Mouse (Mus musculus) midbrain, embryonic 13.5 days (tissue): Measurements from ENCODE around the gene Foxe1. TPM values are rescaled to one million over a fixed set of nuclear protein-coding genes. Genes with fewer than 3 reads are reported as not detected.

Source experiments
- ATAC-seq: fragments of 200-750 bp; cut with Nextera tagmentation; 2 replicates; pipeline ENCODE4 v1.8.0; 2017; ENCODE audit warnings: mild to moderate bottlenecking, moderate TSS enrichment, moderate library complexity
- H3K27ac ChIP-seq: fragments of 300-500 bp; sonication (generic); 2 replicates; pipeline ENCODE4 v1.5.1; 2015; ENCODE audit warnings: inconsistent platforms, mild to moderate bottlenecking, moderate library complexity
- H3K27me3 ChIP-seq: fragments of 300-500 bp; sonication (generic); 2 replicates; pipeline ENCODE4 v1.6.1; 2015; ENCODE audit warnings: mild to moderate bottlenecking, inconsistent platforms
- H3K36me3 ChIP-seq: fragments of 300-500 bp; sonication (generic); 2 replicates; pipeline ENCODE4 v1.6.1; 2015; ENCODE audit warnings: mild to moderate bottlenecking, inconsistent platforms
- H3K4me1 ChIP-seq: fragments of 300-500 bp; sonication (generic); replicated peaks from 2 replicates; pipeline ENCODE4 v1.6.1; 2015; ENCODE audit warnings: inconsistent platforms
- H3K4me2 ChIP-seq: fragments of 300-500 bp; sonication (generic); replicated peaks from 2 replicates; pipeline ENCODE4 v1.6.1; 2015; ENCODE audit warnings: moderate library complexity, mild to moderate bottlenecking, inconsistent platforms
- H3K4me3 ChIP-seq: fragments of 300-500 bp; sonication (generic); replicated peaks from 2 replicates; pipeline ENCODE4 v1.5.1; 2015; ENCODE audit warnings: mild to moderate bottlenecking, inconsistent platforms
- H3K9ac ChIP-seq: fragments of 300-500 bp; sonication (generic); replicated peaks from 2 replicates; pipeline ENCODE4 v1.6.1; 2015; ENCODE audit warnings: mild to moderate bottlenecking, inconsistent platforms
- H3K9me3 ChIP-seq: fragments of 300-500 bp; sonication (generic); 2 replicates; pipeline ENCODE4 v1.6.1; 2016; ENCODE audit warnings: mild to moderate bottlenecking, inconsistent platforms
- WGBS: fragments of 180-500 bp; shearing (Covaris S2); methylation state at CpG from one replicate; pipeline ENCODE4 v1.1.7; 2015; 5-methylcytosine and 5-hydroxymethylcytosine counted together
- polyA plus RNA-seq: library from polyadenylated mRNA; unstranded; fragments of >200 nt; fragmentation: Nextera tagmentation; extraction: Ambion mirVana; gene quantifications from 2 replicates; pipeline ENCODE4 v1.2.1, GENCODE M21; 2015

Foxe1 gene
- polyA plus RNA-seq = not detected in 2 replicates

DNA sequence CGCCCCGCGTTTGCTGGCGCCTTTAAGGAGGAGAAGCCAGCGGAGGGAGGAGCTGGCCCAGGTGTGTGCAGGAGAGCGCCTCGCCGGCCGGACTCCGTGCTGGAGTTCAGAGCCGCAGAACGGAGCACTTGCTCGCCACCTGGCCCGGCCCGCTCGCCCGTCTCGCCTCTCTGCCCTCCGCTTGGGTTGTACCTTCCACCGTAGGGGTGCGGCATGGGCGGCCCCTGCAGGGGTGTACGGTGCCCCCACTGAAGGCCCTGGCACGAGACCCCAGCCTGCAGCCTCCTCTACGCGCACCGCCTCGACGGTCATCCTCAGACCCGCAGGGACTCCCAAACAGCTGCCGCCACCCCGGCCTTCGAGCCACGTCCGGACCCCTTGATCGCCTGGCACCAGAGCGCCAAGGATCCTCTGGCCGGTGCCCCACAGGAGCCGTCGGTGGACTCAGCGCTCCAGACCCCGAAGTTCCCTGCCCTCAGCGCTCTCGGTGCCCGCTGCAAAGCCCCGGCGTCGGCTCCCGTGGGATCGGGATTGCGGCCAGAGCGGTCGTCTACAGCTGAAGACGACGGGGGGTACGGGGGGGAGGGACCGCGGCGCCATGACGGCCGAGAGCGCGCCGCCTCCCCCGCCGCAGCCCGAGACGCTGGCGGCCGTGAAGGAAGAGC, at the start of gene Foxe1:
Gene Foxe1, plus strand, starts transcription at position 14 of the 665 bp plus-strand sequence.
- H3K9ac ChIP-seq = no peak within 1 kb of the TSS
- no peak within 1 kb of the TSS for H3K27ac ChIP-seq
- WGBS = 2% methylated on average over 60 of the region's 70 CpGs
- H3K4me1 ChIP-seq = peaks cover 26% of the 10 kb centered on the region
- peaks cover 99% of the 10 kb centered on the region for H3K27me3 ChIP-seq
- no peaks in the 10 kb centered on the region for H3K36me3 ChIP-seq
- peak; percentile 59 for ATAC-seq
- no peaks in the 10 kb centered on the region for H3K9me3 ChIP-seq
- peak within 1 kb of the TSS; percentile 52 for H3K4me2 ChIP-seq
- peak within 1 kb of the TSS; percentile 40 for H3K4me3 ChIP-seq

DNA sequence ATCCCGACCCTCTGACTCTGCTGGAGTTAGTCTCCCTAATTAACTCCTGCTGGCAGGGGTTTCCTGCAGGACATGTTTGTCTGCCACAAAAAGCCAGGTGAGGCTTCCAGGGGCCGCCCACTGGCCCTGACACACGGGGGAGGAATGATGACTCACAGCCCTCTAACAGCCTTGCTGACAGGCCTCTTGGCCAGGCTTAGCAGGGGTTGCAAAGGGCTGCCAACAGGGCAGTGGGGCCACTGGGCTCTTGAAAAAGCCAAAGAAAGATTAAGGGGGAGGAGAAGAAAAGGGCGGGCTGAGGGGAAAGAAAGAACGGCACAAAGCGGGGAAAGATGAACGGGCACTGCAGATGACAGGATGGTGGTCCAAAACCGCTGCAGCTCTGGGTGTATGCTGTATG, 39.3 kb upstream of the Foxe1 start:
- no peaks in the 10 kb centered on the region for H3K36me3 ChIP-seq
- H3K27ac ChIP-seq = no peak overlapping the region
- H3K9me3 ChIP-seq = no peaks in the 10 kb centered on the region
- peak overlapping the region; percentile 70; the same call in 1 of the 2 replicates for H3K4me3 ChIP-seq
- peak; percentile 28; the same call in 1 of the 2 replicates for ATAC-seq
- H3K9ac ChIP-seq = peak overlapping the region; percentile 58
- peaks cover 12% of the 10 kb centered on the region; the same call in 1 of the 2 replicates for H3K4me1 ChIP-seq
- peaks cover 18% of the 10 kb centered on the region for H3K27me3 ChIP-seq
- H3K4me2 ChIP-seq = peak overlapping the region; percentile 72
- 7% methylated on average over 8 of the region's 8 CpGs for WGBS

DNA sequence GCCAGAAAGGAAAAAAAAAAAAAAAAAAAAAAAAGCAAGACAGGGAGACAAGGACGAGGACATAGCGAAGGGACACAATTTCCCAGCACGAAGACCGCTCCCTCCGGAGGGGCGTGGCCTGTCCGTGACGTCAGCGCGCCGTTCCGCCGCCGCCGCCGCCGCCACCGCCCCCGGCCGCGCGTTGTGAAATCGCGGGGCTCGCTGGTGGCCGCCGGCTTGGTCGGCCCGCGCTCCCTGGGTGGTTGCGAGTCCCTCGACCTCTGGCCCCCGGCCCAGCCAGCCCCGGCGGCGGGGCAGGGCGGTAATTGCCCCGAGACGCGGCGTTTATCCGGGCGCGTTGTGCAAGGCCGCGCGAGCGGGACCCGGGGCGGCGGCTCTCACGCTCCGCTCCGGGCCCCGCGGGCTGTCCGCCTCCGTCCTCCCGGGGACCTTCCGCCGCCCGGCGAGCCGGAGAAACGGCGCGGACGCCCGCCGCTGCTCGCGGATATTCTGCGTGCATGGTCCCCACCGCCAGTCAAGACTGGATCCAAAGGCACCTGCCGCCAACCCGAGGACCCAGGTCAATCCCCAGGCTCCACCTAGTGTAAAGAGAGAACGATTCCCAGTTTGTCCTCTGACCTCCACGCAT, 38.5 kb upstream of the Foxe1 start:
- Histone ChIP-seq H3K27ac (peak overlapping the region; percentile 86), H3K36me3 (no peaks in the 10 kb centered on the region), H3K4me2 (peak overlapping the region; percentile 72), H3K4me1 (peaks cover 12% of the 10 kb centered on the region; the same call in 1 of the 2 replicates), H3K9me3 (no peaks in the 10 kb centered on the region), H3K4me3 (peak overlapping the region; percentile 70), H3K27me3 (peaks cover 18% of the 10 kb centered on the region), H3K9ac (peak overlapping the region; percentile 91)
- WGBS = 0% methylated on average over 53 of the region's 78 CpGs
- peak; percentile 87 for ATAC-seq

DNA sequence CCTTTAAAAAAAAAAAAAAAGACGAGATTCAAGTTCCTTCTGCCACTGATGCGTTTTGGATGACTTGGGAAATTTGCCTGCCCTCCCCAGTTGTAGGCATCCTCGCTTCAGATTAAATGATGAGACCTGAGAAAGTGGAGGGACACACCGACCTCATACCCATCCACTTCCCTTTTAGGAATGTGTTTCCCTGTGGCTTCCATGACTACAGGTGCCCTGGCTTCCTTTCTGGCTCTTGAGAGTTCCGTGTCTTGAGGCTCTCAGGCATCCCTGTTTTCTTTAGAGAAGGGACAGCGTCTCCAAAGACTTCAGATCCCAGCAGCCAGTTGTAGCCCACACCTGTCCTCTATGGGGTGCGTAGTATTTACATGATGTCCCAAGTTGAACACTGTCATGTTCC, 38.0 kb upstream of the Foxe1 start:
- Histone ChIP-seq H3K4me3 (peak overlapping the region; percentile 70), H3K9me3 (no peaks in the 10 kb centered on the region), H3K4me2 (peak overlapping the region; percentile 72), H3K4me1 (peaks cover 12% of the 10 kb centered on the region; the same call in 1 of the 2 replicates), H3K36me3 (no peaks in the 10 kb centered on the region), H3K27ac (no peak overlapping the region), H3K9ac (peak overlapping the region; percentile 91), H3K27me3 (peaks cover 18% of the 10 kb centered on the region)
- ATAC-seq = no peak
- 19% methylated on average over 7 of the region's 7 CpGs for WGBS

DNA sequence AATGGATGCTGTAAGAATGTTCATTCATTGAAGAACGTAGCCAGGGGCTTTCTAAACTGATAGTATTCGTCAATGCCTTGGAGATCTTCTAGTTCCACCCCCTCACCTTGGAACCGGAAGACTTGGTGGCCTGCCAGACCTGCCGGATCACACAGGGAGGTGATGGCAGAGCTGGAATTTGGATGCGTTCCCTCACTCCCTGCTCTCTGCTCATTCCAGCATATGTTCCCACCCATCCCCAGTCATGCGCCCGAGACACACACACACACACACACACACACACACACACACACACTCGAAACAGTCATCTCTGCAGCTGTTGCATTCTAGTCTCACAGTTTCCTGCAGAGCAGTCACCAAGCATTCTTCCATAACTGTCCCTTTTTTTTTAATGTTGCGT, 36.1 kb upstream of the Foxe1 start:
- Histone ChIP-seq H3K4me1 (peaks cover 12% of the 10 kb centered on the region; the same call in 1 of the 2 replicates), H3K9me3 (no peaks in the 10 kb centered on the region), H3K36me3 (no peaks in the 10 kb centered on the region), H3K27me3 (peaks cover 18% of the 10 kb centered on the region), H3K4me2 (no peak overlapping the region), H3K27ac (no peak overlapping the region), H3K4me3 (no peak overlapping the region), H3K9ac (no peak overlapping the region)
- 72% methylated on average over 9 of the region's 9 CpGs for WGBS
- ATAC-seq = no peak

DNA sequence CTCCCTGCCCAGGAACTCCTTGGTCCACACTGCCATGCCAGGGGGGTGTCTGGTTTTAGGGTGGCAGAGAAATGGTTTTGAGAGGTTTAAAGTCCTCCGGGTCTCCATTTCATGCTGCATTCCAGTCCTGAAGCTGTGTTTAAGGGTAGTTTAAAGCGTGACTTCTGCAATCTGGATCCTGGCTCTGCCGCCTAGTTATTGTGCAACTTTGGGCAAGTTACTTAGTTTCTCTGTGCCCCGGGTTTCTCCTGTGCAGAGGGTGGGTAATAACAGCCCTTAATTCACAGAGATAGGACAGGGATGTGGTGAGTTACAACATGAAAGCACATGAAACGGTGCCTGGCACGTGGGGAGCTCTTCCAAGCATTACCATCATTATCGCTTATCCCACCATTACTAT, 35.5 kb upstream of the Foxe1 start:
- peaks cover 12% of the 10 kb centered on the region; the same call in 1 of the 2 replicates for H3K4me1 ChIP-seq
- whole genome bisulfite sequencing = 89% methylated on average over 7 of the region's 7 CpGs
- peaks cover 21% of the 10 kb centered on the region for H3K27me3 ChIP-seq
- H3K4me3 ChIP-seq = no peak overlapping the region
- ATAC-seq = no peak
- H3K27ac ChIP-seq = no peak overlapping the region
- no peaks in the 10 kb centered on the region for H3K9me3 ChIP-seq
- no peaks in the 10 kb centered on the region for H3K36me3 ChIP-seq
- H3K4me2 ChIP-seq = no peak overlapping the region
- no peak overlapping the region for H3K9ac ChIP-seq

DNA sequence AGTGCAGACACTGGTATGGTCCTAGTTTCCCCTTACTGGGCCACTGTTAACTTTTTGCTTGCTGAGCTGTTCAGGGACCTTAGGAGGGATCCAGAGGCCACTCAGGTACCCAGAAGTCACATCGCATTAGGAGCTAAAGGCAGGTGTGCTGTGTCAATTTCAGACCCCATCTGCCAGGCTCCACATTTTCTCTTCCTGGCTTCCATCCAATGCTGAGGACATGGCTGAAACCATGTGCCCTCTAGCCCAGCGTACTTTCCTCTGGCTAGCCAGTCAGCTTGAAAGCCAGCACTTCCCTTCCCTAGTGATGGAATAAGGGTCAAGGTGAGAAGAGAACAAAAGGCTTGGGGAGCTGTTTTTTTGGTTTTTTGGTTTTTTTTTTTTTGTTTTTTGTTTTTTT, 31.8 kb upstream of the Foxe1 start:
- Histone ChIP-seq H3K4me1 (no peaks in the 10 kb centered on the region), H3K4me3 (no peak overlapping the region), H3K9me3 (no peaks in the 10 kb centered on the region), H3K27ac (no peak overlapping the region), H3K36me3 (no peaks in the 10 kb centered on the region), H3K27me3 (0 out of 2 replicates have a peak, but pooled peaks cover 11% of the 10 kb centered on the region), H3K9ac (no peak overlapping the region), H3K4me2 (no peak overlapping the region)
- 79% methylated on average over 2 of the region's 2 CpGs for WGBS
- no peak for ATAC-seq

DNA sequence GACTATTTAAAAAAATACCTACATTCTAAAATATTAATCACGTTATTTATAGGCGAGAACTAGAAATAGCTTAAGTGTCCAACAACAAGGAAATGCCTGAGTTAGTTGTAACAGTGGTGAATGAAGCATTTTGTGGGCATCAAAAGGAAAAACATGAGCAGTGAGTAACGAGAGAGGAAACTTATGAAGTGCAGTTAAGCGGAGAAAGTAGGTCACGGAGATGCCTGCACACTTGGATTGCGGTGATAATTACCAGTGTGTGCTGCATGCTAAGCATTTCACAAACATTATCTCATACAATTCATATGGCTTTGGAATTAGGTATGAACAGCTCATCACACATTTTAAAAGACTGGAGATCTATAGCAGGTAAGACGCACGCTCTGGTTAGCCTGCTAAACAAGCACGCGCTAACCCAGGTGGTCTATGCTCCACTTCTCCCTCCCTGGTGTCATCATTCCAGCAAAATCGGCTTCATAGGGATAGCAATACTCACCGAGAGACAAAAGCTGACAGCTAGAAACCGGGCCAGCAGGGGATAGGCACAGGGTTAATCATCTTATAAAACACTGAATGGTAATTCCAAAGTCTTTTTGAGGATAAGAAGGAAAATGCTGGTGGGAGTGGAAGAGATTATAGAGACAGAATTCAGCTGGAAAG, 21.5 kb upstream of the Foxe1 start:
- Histone ChIP-seq H3K9ac (no peak overlapping the region), H3K27ac (no peak overlapping the region), H3K27me3 (no peaks in the 10 kb centered on the region), H3K36me3 (no peaks in the 10 kb centered on the region), H3K4me3 (no peak overlapping the region), H3K4me2 (no peak overlapping the region), H3K9me3 (0 out of 2 replicates have a peak, but pooled peaks cover 3% of the 10 kb centered on the region), H3K4me1 (no peaks in the 10 kb centered on the region)
- WGBS = 69% methylated on average over 13 of the region's 13 CpGs
- no peak for ATAC-seq

DNA sequence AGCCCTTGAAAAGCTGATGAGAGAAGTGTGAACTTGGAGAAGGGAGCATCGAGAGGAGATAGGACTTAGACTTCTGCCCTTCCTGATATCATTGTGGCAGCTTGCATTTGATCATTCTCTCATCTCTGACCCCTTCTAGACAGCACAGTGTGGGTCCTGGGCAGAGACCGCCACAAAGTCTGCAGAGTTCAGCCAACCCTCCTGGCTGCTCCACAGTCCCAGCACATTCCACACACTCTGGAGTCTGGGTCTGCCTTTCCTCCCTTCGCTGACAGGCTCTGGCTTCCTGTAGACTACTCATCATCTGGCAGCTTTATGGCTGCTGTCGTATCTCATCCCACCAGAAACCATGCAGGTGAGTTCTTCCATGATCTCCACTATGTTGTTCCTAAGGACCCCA, 20.7 kb upstream of the Foxe1 start:
- no peak overlapping the region for H3K4me2 ChIP-seq
- no peak overlapping the region for H3K4me3 ChIP-seq
- no peak overlapping the region for H3K9ac ChIP-seq
- no peak overlapping the region for H3K27ac ChIP-seq
- WGBS = 74% methylated on average over 4 of the region's 4 CpGs
- H3K4me1 ChIP-seq = no peaks in the 10 kb centered on the region
- H3K36me3 ChIP-seq = no peaks in the 10 kb centered on the region
- 0 out of 2 replicates have a peak, but pooled peaks cover 3% of the 10 kb centered on the region for H3K9me3 ChIP-seq
- H3K27me3 ChIP-seq = no peaks in the 10 kb centered on the region
- ATAC-seq = no peak

DNA sequence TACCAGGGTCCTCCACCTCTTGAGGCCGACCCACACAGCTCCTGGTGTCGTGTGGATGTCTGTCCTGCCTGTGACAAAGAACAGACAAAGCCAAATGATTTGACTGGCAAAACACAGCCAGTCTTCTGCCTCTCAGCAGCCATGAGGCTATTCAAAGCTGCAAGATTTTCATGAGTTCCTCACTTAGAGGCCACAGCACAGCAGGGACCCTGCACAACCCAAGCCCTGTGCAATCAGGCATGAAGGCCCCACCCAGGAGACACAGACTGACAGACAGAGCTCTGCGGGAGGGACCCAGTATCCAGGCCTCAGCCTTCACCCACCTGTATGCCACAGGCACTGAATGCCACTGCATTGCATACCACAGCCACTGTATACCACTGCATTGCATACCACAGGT, 14.5 kb upstream of the Foxe1 start:
- Histone ChIP-seq H3K4me2 (no peak overlapping the region), H3K27ac (no peak overlapping the region), H3K4me3 (no peak overlapping the region), H3K9ac (no peak overlapping the region), H3K9me3 (no peaks in the 10 kb centered on the region), H3K36me3 (no peaks in the 10 kb centered on the region), H3K27me3 (no peaks in the 10 kb centered on the region; the same call in 1 of the 2 replicates), H3K4me1 (no peaks in the 10 kb centered on the region)
- 18% methylated on average over 3 of the region's 3 CpGs for WGBS
- no peak for ATAC-seq

DNA sequence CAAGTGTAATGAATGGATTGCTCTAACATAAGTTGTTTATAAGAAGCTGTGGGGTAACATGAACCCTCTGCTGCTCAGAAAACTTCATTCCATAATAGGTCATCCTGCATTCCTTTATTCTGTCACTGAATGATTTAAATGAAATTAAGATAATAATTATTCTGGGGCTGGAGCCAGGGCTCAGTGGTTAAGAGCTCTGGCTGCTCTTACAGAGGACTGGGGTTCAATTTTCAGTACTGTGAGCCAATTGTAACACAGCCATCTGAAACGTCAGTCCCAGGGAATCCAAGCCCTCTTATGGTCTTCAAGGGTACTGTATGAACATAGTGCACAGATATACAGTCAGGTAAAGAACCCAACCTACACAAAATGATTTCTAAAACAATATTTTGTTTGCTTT, 7.6 kb upstream of the Foxe1 start:
- Histone ChIP-seq H3K9ac (no peak overlapping the region), H3K27ac (no peak overlapping the region), H3K9me3 (no peaks in the 10 kb centered on the region), H3K4me3 (no peak overlapping the region), H3K27me3 (peaks cover 54% of the 10 kb centered on the region), H3K4me2 (no peak overlapping the region), H3K36me3 (no peaks in the 10 kb centered on the region), H3K4me1 (peaks cover 5% of the 10 kb centered on the region; the same call in 1 of the 2 replicates)
- no peak for ATAC-seq
- WGBS = 26% methylated on average over 1 of the region's 1 CpGs

DNA sequence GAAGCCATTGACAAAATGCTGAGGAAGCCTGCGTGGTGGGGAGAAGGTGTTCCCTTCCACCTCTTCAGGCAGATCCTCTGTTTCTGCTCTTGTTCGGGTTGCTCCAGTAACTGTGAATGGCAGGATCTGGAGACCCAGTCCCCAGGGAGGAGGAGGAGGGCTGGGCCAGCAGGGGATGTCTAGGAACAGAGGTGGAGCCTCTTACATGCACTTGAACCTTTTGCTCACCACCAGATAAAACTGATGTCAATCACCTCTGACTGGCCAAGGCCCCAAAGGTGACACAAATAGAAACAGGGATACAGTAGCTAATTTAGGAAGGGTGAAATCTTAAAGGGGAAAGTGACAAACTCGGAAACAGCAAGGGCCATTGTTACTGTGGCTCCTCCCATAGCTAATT, 5.4 kb upstream of the Foxe1 start:
- Histone ChIP-seq H3K4me2 (no peak overlapping the region), H3K27me3 (peaks cover 76% of the 10 kb centered on the region), H3K9ac (no peak overlapping the region), H3K27ac (no peak overlapping the region), H3K4me1 (peaks cover 12% of the 10 kb centered on the region), H3K9me3 (no peaks in the 10 kb centered on the region), H3K36me3 (no peaks in the 10 kb centered on the region), H3K4me3 (no peak overlapping the region)
- WGBS = 0% methylated on average over 3 of the region's 3 CpGs
- ATAC-seq = no peak
